Mouse (Mus musculus): ENCODE measurements around the gene Ak5.
"Not testable (repeated sequence)": the region's sequence is repeated elsewhere in the genome, so short reads cannot be mapped to it uniquely, and the experiment has no call there.

The Ak5 gene

GRCm38 (mm10) chr3:152625061-152625820, 42.9 kb downstream of the Ak5 start:
- DNase-seq = no peak

- DNase-seq = no peak
These were observed 47.6 kb downstream of the Ak5 start for GRCm38 (mm10) chr3:152620534-152620933.

GRCm38 (mm10) chr3:152620058-152620457, 48.1 kb downstream of the Ak5 start:
- no peak for DNase-seq

- no peak for DNase-seq
These were observed 59.1 kb downstream of the Ak5 start for GRCm38 (mm10) chr3:152609076-152609475.

- DNase-seq = no peak
These were observed 62.3 kb downstream of the Ak5 start for GRCm38 (mm10) chr3:152605849-152606248.

- no peak for DNase-seq
These were observed 68.5 kb downstream of the Ak5 start for GRCm38 (mm10) chr3:152599679-152600078.

- no peak for DNase-seq
These were observed 71.6 kb downstream of the Ak5 start for GRCm38 (mm10) chr3:152596406-152597050.

GRCm38 (mm10) chr3:152592767-152593425, 75.3 kb downstream of the Ak5 start:
- DNase-seq = no peak

GRCm38 (mm10) chr3:152590491-152590890, 77.7 kb downstream of the Ak5 start:
- DNase-seq = no peak

GRCm38 (mm10) chr3:152589101-152589500, 79.1 kb downstream of the Ak5 start:
- DNase-seq = not testable (repeated sequence)

- DNase-seq = no peak
These were observed 81.2 kb downstream of the Ak5 start for GRCm38 (mm10) chr3:152587007-152587406.

- DNase-seq = no peak
These were observed 82.0 kb downstream of the Ak5 start for GRCm38 (mm10) chr3:152586191-152586590.

- no peak for DNase-seq
These were observed 82.6 kb downstream of the Ak5 start for GRCm38 (mm10) chr3:152585581-152585980.

GRCm38 (mm10) chr3:152583033-152583432, 85.1 kb downstream of the Ak5 start:
- DNase-seq = no peak

- not testable (repeated sequence) for DNase-seq
These were observed 86.3 kb downstream of the Ak5 start for GRCm38 (mm10) chr3:152581853-152582252.

- DNase-seq = no peak
These were observed 88.1 kb downstream of the Ak5 start for GRCm38 (mm10) chr3:152579984-152580591.

- no peak for DNase-seq
These were observed 89.6 kb downstream of the Ak5 start for GRCm38 (mm10) chr3:152578282-152579228.

- DNase-seq = no peak
These were observed 90.4 kb downstream of the Ak5 start for GRCm38 (mm10) chr3:152577763-152578162.

GRCm38 (mm10) chr3:152577273-152577672, 90.9 kb downstream of the Ak5 start:
- DNase-seq = no peak

GRCm38 (mm10) chr3:152569242-152569605, 98.9 kb downstream of the Ak5 start:
- DNase-seq = no peak

GRCm38 (mm10) chr3:152568455-152569241, 99.5 kb downstream of the Ak5 start:
- DNase-seq = no peak

All from cerebellum, adult 8-10 months (tissue).